Mouse (Mus musculus) neural tube, embryonic 14.5 days (tissue): ENCODE data around the gene Rest. TPM values are rescaled to one million over a fixed set of nuclear protein-coding genes. Genes with fewer than 3 reads are reported as not detected.

ENCODE experiments used
- ATAC-seq: fragments of 200-750 bp; cut with Nextera tagmentation; 2 replicates; pipeline ENCODE4 v1.8.0; 2017; ENCODE audit warnings: low read depth, mild to moderate bottlenecking, moderate TSS enrichment, moderate library complexity
- H3K27ac ChIP-seq: fragments of 300-500 bp; sonication (generic); 2 replicates; pipeline ENCODE4 v1.5.1; 2014; ENCODE audit warnings: low read depth, mild to moderate bottlenecking, control low read depth, low read length, moderate library complexity, mixed read lengths
- H3K27me3 ChIP-seq: fragments of 300-500 bp; sonication (generic); 2 replicates; pipeline ENCODE4 v1.6.1; 2014; ENCODE audit warnings: low read length; ENCODE audit not compliant: control insufficient read depth, insufficient read depth
- H3K36me3 ChIP-seq: fragments of 300-500 bp; sonication (generic); 2 replicates; pipeline ENCODE4 v1.6.1; 2014; ENCODE audit warnings: low read length, mixed read lengths; ENCODE audit not compliant: control insufficient read depth, insufficient read depth
- H3K4me1 ChIP-seq: fragments of 300-500 bp; sonication (generic); 2 replicates; pipeline ENCODE4 v1.6.1; 2014; ENCODE audit warnings: low read length; ENCODE audit not compliant: control insufficient read depth, insufficient read depth
- H3K4me2 ChIP-seq: fragments of 300-500 bp; sonication (generic); 2 replicates; pipeline ENCODE4 v1.6.1; 2014; ENCODE audit warnings: mild to moderate bottlenecking, low read depth, low read length, control low read depth
- H3K4me3 ChIP-seq: fragments of 300-500 bp; sonication (generic); 2 replicates; pipeline ENCODE4 v1.5.1; 2014; ENCODE audit warnings: low read depth, low read length, control low read depth, mixed read lengths
- H3K9ac ChIP-seq: fragments of 300-500 bp; sonication (generic); replicated peaks from 2 replicates; pipeline ENCODE4 v1.6.1; 2014; ENCODE audit warnings: low read depth, mild to moderate bottlenecking, control low read depth, low read length, mixed read lengths
- H3K9me3 ChIP-seq: fragments of 300-500 bp; sonication (generic); 2 replicates; pipeline ENCODE4 v1.6.1; 2016; ENCODE audit warnings: low read length; ENCODE audit not compliant: control insufficient read depth
- WGBS: fragments of 180-500 bp; shearing (Covaris S2); extraction: QIAGEN DNeasy Blood & Tissue Kit; methylation state at CpG from one replicate; pipeline ENCODE4 v1.1.7; 2014; 5-methylcytosine and 5-hydroxymethylcytosine counted together
- polyA plus RNA-seq: library from polyadenylated mRNA; unstranded; fragments of >200 nt; fragmentation: Nextera tagmentation; extraction: Ambion mirVana; gene quantifications from 2 replicates; pipeline ENCODE4 v1.2.1, GENCODE M21; 2014

Gene Rest
- polyA plus RNA-seq, 1 experiment from 2014 or later = 5.2 TPM

DNA sequence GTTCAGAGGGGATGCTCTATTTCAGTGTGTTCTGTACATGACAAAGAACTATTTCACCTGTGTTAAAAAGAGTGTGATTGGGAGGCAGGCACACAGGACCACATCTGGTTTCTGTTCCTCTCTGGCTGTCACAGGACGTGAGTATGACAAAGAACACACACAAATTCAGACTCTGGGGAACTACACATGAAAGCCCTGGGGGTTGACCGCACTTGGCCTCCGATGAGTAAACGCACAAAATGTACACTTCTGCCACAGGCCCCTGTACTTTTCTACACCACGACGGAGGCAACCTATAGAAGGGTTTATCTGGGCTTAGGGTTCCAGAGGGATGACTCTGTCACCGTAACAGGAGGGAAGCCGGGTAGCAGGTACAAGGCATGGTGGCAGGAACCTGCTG lies 24.4 kb downstream of the Rest start:
- no peak for ATAC-seq
- Histone ChIP-seq H3K9me3 (no peaks in the 10 kb centered on the region), H3K27me3 (no peaks in the 10 kb centered on the region), H3K4me1 (no peaks in the 10 kb centered on the region), H3K27ac (no peak overlapping the region), H3K4me2 (no peak overlapping the region), H3K4me3 (no peak overlapping the region), H3K36me3 (peaks cover 19% of the 10 kb centered on the region), H3K9ac (no peak overlapping the region)
- WGBS = 90% methylated on average over 8 of the region's 8 CpGs

DNA sequence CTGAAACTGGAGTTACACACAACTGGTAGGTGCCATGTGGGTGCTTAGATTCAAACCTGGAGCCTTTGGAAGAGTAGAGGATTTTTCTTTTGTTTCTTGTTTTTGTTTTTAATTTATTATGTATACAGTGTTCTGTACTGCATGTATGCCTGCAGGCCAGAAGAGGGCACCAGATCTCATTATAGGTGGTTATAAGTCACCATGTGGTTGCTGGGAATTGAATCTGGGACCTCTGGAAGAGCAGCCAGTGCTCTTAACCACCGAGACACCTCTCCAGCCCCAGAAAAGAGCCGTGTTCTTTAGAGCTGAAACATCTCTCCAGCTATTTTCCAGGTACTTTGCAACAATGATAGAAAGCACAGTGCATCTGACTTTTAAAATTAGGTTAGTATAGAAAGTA lies 25.3 kb downstream of the Rest start:
- Histone ChIP-seq H3K27ac (no peak overlapping the region), H3K4me1 (no peaks in the 10 kb centered on the region), H3K4me3 (no peak overlapping the region), H3K36me3 (peaks cover 26% of the 10 kb centered on the region), H3K9ac (no peak overlapping the region), H3K9me3 (no peaks in the 10 kb centered on the region), H3K27me3 (no peaks in the 10 kb centered on the region), H3K4me2 (no peak overlapping the region)
- 91% methylated on average over 2 of the region's 2 CpGs for WGBS
- ATAC-seq = no peak

DNA sequence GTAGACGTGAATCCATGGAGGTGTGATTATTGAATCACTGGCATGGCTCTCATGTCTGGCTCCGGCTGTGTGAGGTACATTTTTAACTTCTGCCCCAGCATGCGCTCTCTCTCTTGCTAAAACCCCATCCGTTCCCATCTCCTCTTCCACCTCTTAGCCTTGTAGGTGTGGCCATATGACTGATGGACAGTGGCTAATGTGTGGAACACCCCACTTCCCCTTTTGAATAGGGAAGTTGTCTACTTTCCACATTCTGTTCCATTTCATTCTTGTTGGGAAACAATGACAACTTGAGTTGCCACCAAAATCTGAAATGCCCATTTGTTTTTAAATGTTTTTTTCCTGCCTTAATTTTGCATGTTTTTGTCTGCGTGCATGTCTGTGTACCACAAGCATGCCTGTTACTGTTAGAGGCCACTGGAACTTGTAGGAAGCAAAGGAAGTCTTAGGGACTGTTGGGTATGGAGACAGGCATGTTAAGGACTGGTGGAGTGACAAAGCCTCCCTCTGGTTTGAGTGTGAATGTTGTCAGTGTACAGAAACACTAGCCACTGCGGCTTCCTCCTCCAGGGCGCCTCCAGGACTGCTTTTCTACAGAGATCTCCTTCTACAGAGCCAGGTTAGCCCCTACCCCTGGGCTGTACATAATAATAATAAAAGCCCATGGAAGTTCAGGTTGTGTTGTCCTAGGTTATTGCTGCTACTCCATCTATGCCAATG lies 27.7 kb downstream of the Rest start:
- ATAC-seq = no peak
- peaks cover 33% of the 10 kb centered on the region for H3K36me3 ChIP-seq
- no peak overlapping the region for H3K27ac ChIP-seq

DNA sequence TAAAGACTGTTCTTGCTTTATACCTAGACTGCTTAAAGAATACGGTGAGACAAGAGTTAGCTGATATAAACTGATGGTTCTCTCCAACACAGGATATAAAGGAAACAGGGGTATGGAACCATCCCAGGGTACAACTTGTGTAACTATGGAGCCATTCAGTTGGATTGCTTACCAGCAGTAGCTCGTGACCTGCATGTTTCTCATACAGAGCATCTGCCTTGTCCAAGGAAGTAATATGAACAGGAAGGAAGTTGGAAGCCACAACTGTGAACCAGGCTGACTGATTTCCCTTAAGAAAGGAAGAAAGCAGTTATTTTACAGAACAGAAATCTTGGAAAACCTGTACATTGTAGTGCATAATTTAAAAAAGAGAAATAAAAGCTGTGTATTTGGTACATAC lies 34.2 kb downstream of the Rest start:
- Histone ChIP-seq H3K9me3 (no peaks in the 10 kb centered on the region), H3K36me3 (peaks cover 30% of the 10 kb centered on the region), H3K4me1 (no peaks in the 10 kb centered on the region), H3K4me2 (no peak overlapping the region), H3K9ac (no peak overlapping the region), H3K4me3 (no peak overlapping the region), H3K27me3 (no peaks in the 10 kb centered on the region), H3K27ac (no peak overlapping the region)
- 96% methylated on average over 2 of the region's 2 CpGs for WGBS
- no peak for ATAC-seq

More for the DNA sequence above, 27.7 kb downstream of the Rest start:
- no peak overlapping the region for H3K4me2 ChIP-seq
- no peak overlapping the region for H3K4me3 ChIP-seq
- no peak overlapping the region for H3K9ac ChIP-seq
- no peaks in the 10 kb centered on the region for H3K27me3 ChIP-seq
- WGBS = 95% methylated on average over 7 of the region's 7 CpGs
- H3K9me3 ChIP-seq = no peaks in the 10 kb centered on the region
- H3K4me1 ChIP-seq = no peaks in the 10 kb centered on the region

DNA sequence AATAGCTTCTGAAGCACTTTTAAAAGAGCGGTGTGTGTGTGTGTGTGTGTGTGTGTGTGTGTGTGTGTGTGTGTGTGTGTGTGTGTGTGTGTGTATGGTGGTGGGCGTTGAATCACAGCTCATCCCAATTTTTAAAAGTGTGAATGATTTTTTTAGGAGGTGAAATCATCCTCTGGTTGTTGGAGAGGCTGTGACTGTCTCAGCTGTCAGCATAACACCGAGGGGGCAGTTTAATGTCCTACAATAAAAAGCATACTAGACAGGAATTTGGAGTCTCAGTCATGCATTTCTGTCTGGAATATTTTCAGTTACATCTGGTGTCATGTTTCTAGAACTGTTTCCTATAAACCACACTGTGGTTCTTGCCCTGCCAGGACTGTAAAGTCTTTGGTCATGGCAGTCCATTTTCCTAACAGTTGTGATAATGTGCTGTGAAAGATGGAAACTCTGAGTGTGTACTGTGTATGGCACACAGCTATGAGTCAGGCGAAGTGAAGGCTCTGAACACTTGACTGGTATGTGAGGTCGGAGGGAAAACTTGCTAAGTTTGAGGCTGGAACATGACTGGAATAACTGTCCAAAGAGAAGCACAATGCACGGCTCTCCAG lies 36.1 kb downstream of the Rest start:
- Histone ChIP-seq H3K4me2 (no peak overlapping the region), H3K9ac (no peak overlapping the region), H3K27me3 (no peaks in the 10 kb centered on the region), H3K36me3 (peaks cover 25% of the 10 kb centered on the region), H3K9me3 (no peaks in the 10 kb centered on the region), H3K4me3 (no peak overlapping the region), H3K27ac (no peak overlapping the region), H3K4me1 (no peaks in the 10 kb centered on the region)
- WGBS = 91% methylated on average over 6 of the region's 6 CpGs
- no peak for ATAC-seq

DNA sequence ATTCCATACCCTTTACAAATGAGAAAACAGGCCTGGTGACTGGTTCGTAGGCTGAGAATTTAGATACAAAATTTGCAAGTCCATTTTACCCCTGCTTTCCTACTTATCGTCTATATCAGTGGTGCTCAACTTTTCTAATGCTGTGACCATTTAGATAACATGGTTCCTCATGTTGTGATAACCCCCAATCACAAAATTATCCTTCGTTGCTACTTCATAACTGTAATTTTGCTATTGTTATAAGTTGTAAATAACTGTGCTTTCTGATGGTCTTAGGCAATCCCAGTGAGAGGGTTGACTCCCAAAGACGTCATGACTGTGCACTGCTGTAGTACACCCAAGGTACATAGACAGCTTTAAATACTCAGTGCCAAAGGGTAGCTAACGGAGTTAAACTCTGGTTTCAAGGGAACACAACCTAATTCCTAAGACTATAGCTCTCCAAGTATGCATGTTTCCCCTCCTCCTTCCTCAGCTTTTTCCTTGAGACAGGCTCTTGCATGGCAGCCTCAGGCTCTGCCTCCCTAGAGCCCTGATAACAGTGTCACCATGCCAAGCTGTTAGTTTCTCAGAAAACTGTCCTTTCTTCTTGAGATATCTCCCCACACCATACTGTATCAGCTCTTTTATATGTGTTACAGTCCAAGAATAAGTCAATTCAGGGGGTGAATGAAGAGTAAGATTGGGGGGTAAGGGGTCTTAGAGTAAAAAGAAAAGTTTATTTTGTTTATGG lies 42.7 kb downstream of the Rest start:
- no peak for ATAC-seq
- 86% methylated on average over 5 of the region's 5 CpGs for WGBS
- peak overlapping the region; percentile 93 for H3K4me2 ChIP-seq

DNA sequence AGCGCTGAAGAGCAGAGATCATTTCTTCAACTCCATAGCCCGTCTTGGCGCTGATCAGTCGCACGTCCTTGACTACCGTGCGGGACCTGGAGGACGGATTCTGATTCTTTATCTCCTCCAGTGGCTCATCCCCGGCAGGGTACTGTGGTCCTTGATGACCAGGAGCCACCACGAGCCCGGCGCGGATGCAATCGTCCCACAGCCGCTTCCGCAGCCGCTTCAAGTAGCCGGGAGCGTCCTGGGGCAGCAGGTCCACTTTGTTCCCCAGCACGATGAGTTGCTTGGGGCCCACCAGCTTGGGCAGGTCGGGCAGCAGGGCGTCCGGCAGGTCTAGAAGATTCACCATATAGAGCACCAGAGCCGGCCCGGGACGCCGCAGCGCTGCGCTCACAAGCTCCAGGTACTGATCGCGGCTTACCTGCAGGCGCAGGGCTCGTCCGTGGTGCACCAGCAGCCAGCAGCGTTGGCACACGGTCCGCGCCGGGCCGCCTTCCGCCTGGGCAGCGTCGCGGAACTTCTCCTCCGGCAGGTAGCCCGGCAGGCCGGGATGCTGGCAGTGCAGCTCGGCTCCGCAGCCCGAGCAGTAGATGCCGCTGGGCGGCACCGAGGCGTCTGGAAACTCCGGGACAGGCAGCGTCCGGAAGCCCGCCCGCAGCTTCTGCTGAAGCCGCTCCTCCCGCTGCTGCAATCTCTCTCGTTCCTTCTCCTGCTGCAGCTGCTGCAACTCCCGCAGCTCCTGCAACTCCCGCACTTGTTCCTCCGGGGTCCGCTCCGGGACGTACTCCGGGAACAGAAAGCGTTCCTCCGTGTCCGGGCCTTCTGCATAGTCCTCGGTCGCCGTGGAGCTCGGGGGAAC lies 44.0 kb downstream of the Rest start:
- peak overlapping the region; percentile 93 for H3K4me2 ChIP-seq
- peak; percentile 41 for ATAC-seq
- H3K27me3 ChIP-seq = no peaks in the 10 kb centered on the region
- H3K4me1 ChIP-seq = peaks cover 20% of the 10 kb centered on the region
- H3K4me3 ChIP-seq = peak overlapping the region; percentile 95
- peak overlapping the region; percentile 94 for H3K27ac ChIP-seq
- peak overlapping the region; percentile 78 for H3K9ac ChIP-seq
- H3K9me3 ChIP-seq = no peaks in the 10 kb centered on the region
- under 1% methylated on average over 76 of the region's 76 CpGs for WGBS
- H3K36me3 ChIP-seq = peaks cover 20% of the 10 kb centered on the region

More for the DNA sequence above, 42.7 kb downstream of the Rest start:
- peak overlapping the region; percentile 95 for H3K4me3 ChIP-seq
- H3K9ac ChIP-seq = 0 out of 2 replicates have a peak overlapping the region, but pooled peaks have one; percentile 5
- H3K27me3 ChIP-seq = no peaks in the 10 kb centered on the region
- no peak overlapping the region for H3K27ac ChIP-seq
- no peaks in the 10 kb centered on the region for H3K9me3 ChIP-seq
- peaks cover 20% of the 10 kb centered on the region for H3K4me1 ChIP-seq
- H3K36me3 ChIP-seq = peaks cover 15% of the 10 kb centered on the region

DNA sequence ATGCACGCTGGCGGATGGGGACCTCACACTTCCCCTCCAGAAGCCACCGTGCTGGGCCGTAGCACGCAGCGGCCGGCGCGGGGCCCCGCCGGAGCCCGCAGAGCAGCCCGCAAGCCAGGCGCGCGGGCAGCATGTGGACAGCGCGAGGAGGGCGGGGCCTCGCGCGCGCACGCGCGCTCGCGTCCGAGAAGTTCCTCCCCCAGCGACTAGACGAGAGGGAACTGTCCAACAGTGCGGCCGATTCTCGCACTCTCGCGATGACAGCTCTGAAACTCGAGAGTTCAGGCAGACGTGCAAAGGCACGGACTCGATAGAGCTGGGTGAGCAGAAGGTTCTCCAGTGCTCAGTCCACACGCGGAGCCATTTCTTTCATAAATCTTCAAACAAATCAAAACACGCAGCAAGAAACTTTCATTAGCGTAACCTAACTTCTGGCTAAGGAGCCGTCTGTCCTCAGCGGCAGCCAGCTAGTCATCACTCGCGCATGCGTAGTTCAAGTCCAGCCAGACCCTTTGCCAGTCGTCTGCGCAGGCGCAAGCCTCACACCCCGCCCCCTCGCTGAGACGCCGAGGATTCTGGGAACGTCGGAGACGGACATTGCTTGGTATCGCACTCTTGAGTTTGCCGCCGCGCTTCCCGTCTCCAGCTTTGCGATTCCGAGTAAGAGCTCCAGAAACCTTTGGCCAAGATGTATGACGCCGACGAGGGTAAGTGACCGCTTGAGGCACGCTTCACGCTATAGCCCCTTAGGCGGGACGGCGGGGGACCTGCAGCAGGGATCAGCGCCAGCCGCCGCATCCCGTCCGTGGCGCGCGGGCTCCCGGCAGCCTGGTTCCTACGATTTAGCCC lies 44.9 kb downstream of the Rest start, which contains the start of the genes Noa1 and Polr2b:
TSS of gene Noa1 (minus strand) at position 161 of the 849 bp plus-strand sequence.
TSS of gene Polr2b (plus strand) at position 224 of the 849 bp plus-strand sequence.
- ATAC-seq = peak; percentile 97
- Histone ChIP-seq H3K9ac (peak within 1 kb of the TSS; percentile 78), H3K9me3 (no peaks in the 10 kb centered on the region), H3K4me3 (peak within 1 kb of the TSS; percentile 95), H3K27me3 (no peaks in the 10 kb centered on the region), H3K4me2 (peak within 1 kb of the TSS; percentile 93), H3K4me1 (peaks cover 20% of the 10 kb centered on the region), H3K27ac (peak within 1 kb of the TSS; percentile 94), H3K36me3 (peaks cover 20% of the 10 kb centered on the region)
- under 1% methylated on average over 85 of the region's 85 CpGs for WGBS
